Mouse (Mus musculus) heart, postnatal 14 days (tissue): ENCODE data around the gene Kdelr3. TPM values are rescaled to one million over a fixed set of nuclear protein-coding genes. Genes with fewer than 3 reads are reported as not detected.

Experiments used
- DNase-seq, 2 experiments: peaks; one replicate each; pipeline ENCODE4 v3.0.0; 2021 to 2022
- intact Hi-C: fragments of 180-260 bp; cut with DNase I; formaldehyde crosslinking; loops from one replicate; pipeline ENCODE4 v1.15.1; 2025
- total RNA-seq, 2 experiments: library from RNA; stranded (reverse); gene quantifications; 2 replicates each; pipeline ENCODE4 v1.2.3; 2021

Gene Kdelr3
- total RNA-seq, 2 experiments from 2014 or later: 13.0 to 13.5 TPM

DNA sequence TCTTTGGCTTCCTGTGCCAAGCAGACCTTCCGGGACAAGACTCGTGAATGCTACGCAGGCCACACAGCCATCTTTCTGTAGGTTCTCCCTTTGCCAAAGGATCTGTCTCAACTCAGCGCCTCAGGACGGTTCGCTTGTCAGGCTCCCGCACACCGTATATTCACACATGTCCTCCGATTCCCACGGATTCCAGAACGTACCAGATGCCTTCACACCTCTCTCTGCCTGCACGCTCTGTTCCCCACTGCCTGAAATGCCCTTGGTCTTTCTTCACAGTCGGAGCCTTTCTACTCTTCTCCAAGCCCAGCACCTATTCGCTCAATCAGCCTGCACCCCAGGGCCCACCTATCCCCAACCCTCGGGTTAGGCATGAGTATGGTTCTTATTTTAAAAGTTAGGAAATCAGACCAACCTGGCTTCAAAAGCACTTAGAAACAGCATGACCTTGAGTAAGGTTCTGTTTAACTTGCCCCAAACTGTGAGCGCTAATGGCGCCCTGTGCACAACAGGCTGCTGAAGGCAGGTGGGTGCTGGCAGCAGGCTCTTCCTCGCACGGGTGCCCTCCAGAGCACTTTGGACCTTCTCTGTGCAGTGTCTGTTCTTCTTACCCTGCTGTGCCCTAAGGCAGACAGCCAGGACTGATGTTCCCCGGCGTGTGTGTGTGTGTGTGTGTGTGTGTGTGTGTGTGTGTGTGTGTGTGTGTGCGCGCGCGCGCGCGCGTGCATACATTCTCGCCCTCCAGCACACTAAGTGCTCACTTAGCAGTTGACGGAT lies 9.0 kb upstream of the Kdelr3 start:
- no peak for DNase-seq
- intact Hi-C loops: no loop called here

DNA sequence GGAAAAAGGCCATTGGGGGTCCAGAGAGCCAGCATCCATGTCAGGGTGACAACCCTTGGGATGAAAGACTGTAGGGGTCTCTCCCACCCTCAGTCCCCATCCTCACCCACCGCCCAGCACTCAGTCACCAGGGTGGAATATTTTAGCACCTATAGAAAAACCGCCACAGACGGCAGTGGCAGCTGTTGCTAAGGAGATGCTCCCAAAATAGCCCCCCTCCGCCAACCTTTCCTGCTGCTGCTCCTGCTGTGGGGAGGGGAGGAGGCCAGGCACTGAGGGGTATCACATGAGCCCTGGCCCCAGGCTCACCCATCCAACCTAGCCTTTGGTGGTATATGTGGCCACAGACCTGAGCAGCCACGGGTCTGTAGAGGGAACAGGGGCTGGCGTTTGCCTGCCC lies 6.2 kb upstream of the Kdelr3 start:
- intact Hi-C loops: loop anchor here (5.0 kb wide), 1 partner anchor 37 kb away; the partner anchor contains the start of gene Ddx17
- no peak for DNase-seq

DNA sequence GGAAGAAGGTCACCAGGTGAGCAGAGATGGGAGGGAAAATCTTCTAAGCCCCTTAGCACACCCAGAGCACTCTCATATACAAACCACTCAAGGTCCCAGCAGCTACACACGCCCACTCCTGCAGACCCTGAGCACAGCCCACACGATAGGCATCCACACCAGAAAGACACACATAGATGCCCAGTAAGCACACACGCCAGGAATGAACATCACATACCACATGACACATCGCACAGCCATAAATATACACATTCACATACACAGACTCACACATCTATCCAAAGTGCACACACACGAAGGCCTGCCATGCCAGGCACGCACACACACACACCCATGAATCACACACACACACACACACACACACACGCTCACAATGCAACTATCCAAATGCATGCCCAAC lies 5.8 kb upstream of the Kdelr3 start:
- intact Hi-C loops: loop anchor here (5.0 kb wide), 1 partner anchor 37 kb away; the partner anchor contains the start of gene Ddx17
- no peak for DNase-seq

DNA sequence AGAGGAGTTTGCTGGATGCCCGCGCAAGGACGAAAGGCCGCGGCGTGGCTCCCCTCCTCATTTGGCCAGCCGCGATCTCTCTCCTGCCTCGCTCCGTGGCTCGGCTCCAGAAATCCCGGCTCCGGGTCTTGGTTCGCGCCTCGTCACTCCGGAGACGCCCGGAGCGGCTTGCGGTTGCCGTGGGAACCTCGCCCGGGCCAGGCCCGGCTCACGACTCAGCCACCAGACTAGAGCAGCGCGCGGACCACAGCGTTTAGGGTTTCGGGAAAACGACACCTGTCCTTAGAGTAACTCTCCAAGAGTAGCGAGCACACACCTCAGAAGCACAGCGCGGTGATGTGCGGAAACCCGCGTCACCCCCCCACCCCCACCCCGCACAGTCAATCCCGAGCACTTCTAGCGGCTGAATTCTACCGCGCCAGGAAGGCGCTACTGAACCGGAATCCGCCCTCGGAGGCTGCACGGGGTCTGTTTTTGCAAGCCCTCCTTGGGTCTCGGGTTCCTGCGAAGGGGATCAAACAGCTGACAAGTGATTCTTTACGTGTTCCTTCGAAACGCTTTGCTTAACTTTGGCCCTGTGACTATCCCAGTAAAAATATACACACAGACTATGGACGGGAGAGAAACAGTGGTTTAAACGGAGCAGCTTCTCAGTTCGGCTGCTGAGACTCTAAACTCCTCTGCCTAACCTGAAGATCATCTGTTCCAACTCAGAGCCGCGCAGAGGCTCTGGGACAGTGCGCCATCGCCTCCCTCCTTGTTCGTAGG lies 4.5 kb upstream of the Kdelr3 start:
- DNase-seq: peak; percentile 89 to 92
- intact Hi-C loops: loop anchor here (5.0 kb wide), 1 partner anchor 36 kb away; the partner anchor contains the start of gene Ddx17

DNA sequence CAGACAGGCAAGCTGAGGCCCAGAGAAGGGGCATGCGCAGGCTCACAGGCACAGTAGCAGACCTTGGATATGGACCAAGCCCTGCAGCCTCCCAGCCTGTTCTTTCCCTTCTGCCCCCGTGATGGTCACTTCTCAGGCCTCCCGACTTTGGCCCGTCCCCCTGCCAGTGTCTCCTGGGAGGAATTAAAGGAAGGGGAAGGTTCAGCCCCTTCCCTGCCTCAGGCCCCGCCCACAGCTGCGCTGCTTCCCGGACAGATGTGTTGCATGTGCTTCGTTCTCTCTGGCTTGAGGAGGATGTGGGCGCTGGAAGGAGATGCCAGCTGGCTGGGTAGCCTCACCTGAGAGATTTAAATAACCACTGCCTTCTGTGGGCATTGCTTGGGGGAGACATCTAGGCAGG lies 2.3 kb upstream of the Kdelr3 start:
- peak; percentile 50 to 51 for DNase-seq
- intact Hi-C loops: loop anchor here (5.0 kb wide), 1 partner anchor 33 kb away; the partner anchor contains the start of gene Ddx17

DNA sequence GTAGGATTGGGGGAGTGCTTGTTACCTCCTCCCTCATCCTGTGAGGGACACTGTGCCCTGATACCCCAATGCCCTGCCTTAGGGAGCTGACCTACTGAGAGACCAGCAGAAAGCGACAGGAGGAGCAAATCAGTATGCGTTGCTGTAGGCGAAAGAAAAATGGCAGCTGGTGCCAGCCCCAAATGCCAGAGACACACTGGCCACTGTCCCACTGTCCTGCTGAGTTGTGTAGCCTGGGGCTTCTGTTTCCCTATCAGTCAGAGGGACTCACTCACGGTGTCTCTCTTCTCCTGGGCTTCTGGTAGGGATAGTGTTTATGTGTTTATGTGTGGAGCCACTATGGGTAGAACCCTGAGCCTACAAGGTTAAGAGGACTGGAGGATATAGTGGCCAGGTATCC lies 1.5 kb downstream of the Kdelr3 start:
- intact Hi-C loops: no loop called here
- no peak for DNase-seq

DNA sequence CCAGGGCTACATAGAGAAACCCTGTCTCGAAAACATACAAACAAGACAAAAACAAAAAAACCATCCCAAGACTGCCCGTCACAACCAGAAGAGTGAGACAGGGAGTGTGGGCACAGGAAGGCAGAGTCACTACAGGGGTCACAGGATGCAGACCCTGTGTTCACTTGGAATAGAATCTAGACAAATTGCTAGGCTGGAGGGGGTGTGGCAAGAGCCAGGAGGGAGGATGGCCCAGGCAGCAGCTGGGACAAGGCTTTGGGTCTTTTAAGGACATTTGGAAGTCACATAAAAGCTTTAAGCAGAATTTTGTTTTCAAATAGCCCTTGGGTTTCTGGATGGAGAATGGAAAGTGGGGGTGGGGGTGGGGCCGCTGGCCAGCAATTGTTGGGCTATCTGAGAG lies 2.4 kb downstream of the Kdelr3 start:
- DNase-seq: no peak
- intact Hi-C loops: no loop called here

DNA sequence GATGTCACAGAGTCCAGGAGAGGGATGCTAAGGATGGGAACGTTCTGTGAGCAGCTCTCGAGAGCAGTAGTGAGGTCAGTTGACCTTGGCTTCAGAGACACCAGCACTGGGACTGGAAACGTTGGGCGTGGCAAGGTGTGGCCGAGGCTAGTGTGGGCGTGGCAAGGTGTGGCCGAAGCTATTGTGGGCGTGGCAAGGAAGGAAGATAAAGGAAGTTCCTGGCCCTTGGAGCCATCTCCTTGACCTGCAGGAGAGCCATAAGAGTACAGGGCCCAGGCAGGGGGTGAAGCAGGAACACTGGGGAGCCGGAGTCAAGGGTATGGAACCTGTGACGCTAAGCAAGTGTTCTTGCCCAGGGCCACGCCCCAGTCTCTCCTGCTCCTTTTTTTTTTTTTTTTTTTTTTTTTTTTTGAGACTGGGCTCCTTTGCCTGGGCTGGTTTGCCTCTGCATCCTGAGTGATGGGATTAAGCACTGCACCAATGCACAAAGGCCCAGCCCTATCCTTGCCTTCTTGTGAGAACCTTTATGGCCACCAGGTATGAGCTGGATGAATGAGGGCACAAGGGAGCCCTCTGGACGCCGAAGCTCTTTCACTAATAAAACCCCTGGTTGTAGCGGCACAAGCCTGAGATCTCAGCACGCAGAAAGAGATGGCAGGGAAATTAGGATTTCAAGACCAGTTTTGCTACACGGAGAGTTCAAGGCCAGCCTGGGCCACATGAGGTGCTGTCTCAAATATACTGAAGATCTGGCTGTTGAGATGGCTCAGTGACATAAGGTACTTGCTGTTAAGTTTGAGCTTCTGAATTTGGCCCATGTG lies 3.4 kb downstream of the Kdelr3 start:
- intact Hi-C loops: no loop called here
- no peak for DNase-seq

DNA sequence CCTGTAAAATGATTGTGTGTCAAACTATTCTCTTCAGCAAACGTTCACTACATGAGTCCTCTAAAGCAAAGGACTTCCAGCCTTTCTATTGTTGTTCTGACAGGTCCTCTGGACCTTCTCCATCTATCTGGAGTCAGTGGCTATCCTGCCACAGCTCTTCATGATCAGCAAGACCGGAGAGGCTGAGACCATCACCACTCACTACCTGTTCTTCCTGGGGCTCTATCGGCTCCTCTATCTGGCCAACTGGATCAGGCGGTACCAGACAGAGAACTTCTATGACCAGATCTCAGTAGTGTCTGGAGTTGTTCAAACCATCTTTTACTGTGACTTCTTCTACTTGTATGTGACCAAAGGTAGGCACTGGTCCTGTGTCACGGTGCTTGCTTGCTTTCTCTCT lies 9.4 kb downstream of the Kdelr3 start:
- intact Hi-C loops: no loop called here
- DNase-seq: no peak

DNA sequence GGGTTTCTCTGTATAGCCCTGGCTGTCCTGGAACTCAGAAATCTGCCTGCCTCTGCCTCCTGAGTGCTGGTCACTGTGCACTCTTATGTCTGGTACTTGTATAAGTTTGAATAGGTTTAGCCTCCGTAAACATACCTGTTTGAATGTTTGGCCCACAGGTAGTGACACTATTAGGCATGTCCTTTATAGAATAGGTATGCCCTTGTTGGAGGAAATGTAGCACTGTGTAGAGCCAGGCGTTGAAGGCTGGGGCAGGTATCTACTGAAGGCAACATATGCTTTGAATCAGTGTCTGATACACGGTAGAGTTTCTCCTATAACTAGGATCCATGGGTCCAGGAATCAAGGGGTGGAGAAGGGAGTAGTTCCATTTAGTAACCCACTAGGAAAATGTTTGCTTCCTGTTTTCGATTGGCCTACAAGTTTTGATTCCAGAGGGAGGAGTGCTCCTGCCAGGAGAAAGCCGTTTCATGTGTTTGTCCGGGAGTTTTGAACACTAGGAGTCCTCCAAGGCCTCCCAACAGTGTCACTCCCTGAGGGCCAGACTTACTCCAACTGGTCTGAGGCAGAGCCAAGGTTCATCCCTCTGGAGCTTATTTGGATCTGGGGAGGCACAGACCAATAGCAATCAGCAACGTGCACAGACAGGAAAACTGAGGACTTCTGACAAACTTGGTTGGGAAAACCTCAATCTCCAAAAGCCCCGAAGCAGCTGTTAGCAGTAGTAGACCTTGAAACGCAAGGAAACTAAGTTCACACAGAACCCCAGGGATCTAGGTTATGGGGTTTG lies 10.0 kb downstream of the Kdelr3 start:
- intact Hi-C loops: no loop called here
- DNase-seq: peak; percentile 47 to 51

DNA sequence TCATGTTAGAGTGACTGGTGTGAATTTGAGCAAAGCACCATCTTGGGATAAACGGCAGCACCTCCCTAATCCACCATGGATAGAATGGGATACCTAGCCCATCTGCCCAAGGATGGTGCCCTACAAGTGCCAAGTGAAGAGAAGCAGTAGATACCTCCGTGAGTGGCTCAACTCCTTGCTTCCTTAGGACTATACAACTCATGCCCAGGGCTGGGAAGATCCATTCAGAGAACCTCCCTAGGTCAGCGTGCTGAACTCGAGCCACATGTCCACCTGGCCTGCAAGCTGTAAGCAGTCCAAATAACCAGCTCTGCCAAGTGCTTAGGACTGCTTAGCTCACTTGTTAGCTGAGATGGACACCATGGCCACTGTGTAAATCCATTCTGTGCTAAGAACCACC lies 11.0 kb downstream of the Kdelr3 start:
- intact Hi-C loops: no loop called here

DNA sequence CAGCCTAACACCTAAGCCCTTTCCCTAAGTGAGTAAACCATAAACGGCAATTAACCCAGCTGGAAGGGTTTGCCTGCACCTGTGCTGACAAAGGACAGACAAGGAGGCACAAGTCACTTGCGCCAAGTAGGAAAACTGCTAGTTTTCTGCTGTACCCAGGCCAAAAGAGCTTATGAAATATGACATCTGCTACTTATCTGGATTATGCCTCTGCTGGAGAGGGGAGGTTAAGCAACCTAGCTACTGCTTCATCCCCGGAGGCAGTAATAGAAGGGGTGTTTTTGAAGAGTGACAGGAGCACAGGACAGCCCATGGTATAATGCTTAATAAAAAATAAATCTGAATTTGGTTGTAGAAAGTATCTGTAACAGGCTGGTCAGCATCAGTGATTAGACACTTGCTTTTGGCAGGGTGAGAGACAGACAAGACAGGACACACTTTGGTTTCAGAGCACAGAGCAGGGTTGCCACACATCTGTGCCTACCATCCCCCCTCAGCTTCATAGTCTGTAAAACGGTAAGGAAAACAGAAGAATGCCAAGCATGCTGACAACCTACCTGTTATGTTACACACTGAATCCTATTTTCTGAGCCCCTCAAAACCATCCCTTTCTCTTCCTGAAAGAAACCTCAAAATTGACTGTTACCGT lies 11.9 kb downstream of the Kdelr3 start:
- no peak for DNase-seq
- intact Hi-C loops: no loop called here

More for the DNA sequence above, 11.0 kb downstream of the Kdelr3 start:
- peak in 1 of 2 experiments; percentile 44 for DNase-seq

DNA sequence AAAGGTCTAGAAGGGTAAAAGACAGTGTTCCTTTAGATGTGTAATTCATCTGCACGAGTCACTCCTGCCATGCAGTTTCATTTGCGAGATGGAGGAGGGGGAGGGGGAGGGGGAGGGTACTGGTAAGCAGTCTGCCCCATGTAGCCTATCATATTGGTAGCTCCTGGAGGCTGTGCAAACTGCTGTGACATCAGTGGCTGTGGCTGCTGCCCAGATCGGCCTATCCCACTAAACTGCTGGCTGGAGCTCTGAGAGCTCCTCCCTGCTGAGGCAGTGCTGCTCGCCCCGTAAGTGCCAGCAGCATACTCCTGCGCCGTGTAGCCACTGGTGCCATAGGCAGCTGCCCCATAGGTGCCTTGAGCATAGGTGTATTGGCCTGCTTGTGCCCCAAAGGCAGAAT lies 13.7 kb downstream of the Kdelr3 start:
- no peak for DNase-seq
- intact Hi-C loops: no loop called here

DNA sequence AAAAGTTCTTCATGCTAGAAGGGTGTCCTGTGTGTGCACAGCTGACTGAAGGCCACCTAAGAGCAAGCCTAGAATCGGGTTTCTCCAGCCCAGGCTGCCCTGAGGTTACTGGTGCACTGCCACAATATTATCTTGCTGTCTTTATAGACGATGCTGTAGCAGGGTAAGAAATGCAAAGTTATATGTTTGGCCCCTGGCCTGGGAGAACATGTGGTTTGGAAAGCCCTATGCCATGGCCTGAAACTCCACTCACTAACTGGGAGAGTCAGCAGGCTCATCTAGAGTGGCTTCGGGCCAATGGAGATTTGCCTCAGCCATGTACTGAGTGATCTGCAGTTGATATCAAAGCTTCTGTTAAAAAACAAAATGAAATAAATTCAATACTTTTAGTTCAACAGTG lies 17.6 kb downstream of the Kdelr3 start:
- intact Hi-C loops: no loop called here
- no peak for DNase-seq

DNA sequence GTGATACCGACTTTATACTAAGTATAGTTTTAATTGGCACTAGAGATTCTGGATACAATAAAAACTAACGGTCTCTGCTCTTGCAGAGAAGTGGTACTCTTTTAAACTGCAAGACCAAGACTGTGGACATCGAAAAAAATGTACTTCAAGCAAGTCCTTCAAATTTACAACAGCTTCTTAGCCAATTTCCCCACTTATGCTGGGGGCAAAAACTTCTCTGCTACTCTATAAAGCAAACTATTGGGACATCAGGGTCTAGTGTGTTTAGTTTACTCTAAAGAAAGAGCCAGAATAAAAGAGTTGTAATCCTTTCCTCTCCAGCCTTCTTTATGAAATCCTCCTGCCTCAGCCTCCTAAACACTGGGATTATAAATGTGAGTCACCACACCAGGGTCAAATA lies 27.8 kb downstream of the Kdelr3 start:
- intact Hi-C loops: no loop called here
- DNase-seq: no peak

DNA sequence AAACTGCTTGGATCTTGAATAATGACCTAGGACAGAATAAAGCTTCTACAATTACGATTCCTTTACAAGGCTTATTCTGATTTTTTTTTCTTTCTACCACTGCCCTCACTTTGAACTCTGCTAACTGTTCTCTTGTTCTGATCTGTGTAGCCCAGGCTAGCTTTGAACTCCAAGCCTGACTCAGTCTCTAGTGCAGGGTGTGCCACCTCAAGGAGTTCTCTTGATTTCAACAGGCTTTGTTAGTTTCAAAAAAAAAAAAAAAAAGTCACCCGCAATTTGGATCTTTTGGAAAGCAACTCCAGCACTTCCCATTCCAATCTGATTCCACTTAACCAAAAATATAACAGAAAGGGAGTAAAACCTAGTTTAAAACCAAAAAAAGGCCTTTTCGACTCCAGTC lies 29.3 kb downstream of the Kdelr3 start:
- intact Hi-C loops: loop anchor here (5.0 kb wide), 1 partner anchor 33 kb away; no protein-coding TSS in a partner anchor
- no peak for DNase-seq

DNA sequence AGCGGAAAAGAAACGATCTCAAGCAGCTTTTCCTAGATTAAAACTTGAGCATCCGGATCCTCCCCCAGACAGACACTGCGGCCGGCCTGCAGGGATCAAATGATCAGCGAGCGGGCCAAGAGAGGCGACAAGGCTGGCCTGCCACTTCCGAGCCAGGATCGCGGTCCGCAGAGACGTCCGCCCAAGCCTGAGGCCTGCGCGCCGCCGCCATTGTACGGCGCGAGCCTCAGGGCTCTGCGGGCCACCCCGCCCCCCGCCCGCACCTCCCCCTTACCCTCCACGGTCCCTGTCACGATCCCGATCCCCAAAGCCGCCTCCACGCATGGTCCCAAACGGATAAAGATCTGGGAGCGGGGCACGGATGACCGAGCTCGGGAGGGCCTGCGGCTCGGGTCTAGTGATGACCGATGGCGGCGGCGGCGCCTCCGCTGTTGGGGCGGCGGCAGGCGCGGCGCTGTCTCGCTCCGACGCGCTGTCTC lies 29.7 kb downstream of the Kdelr3 start:
- DNase-seq: peak; percentile 83 to 84
- intact Hi-C loops: loop anchor here (5.0 kb wide), 1 partner anchor 34 kb away; no protein-coding TSS in a partner anchor

DNA sequence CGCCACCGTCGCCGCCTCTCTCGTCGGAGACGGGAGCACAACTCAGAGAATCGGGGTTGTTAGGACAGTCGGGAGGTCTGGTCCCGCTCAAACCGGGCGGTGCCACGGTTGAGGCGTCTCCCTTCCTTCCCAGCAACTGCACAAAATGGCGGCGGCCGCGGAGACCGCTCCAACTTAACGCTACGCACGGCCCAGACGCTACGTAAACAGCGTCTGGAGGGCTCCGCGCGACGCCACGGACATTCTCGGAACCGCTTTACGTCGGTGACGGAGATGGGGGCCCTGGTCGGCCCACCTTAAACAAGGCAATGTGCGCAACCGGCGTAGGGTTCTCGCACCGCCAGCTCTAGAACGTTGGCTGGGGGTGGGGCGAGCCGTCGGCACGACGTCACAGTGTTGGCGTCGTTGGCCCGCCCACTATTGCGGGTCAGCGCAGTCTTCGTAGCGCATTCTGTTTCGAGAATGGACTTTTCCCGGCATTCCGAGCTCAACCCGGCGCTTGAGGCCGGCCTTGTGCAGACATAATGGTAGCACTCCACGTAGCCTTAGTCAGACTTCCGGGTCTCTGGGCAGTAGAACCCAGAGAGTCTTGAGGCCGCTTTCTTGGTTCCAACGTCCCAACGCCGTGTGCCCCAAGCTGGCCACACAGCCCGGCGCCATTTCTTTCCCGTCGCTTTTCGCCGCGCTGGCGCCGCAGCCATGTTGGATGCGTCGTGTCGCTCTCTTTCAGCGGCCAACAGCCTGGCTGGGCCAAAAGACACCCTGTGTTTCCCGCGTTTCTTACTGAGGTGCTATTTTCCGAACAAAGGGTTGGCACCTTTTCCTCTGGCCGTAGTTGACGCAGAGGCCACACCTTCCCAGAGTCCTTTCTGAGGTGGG lies 30.4 kb downstream of the Kdelr3 start, which contains the start of gene Ddx17:
Gene Ddx17 (minus strand): TSS at position 332 of the 879 bp plus-strand sequence.
- intact Hi-C loops: loop anchor here (5.0 kb wide), 1 partner anchor 34 kb away; no protein-coding TSS in a partner anchor
- peak; percentile 98 to 99 for DNase-seq
